Mouse (Mus musculus) limb, embryonic 14.5 days (tissue): ENCODE results near the gene Camta1. TPM values are rescaled to one million over a fixed set of nuclear protein-coding genes. Genes with fewer than 3 reads are reported as not detected.

ENCODE experiments used
- ATAC-seq: fragments of 200-750 bp; cut with Nextera tagmentation; 2 replicates; pipeline ENCODE4 v1.8.0; 2017; ENCODE audit warnings: low read depth, moderate number of reproducible peaks, moderate TSS enrichment; ENCODE audit not compliant: low FRiP score
- DNase-seq: peaks from one replicate; pipeline ENCODE4 v3.0.0-alpha.2; 2015; ENCODE audit warnings: low spot score
- H3K27ac ChIP-seq: fragments of 300-500 bp; sonication (generic); replicated peaks from 2 replicates; pipeline ENCODE4 v1.5.1; 2014; ENCODE audit warnings: low read depth, mild to moderate bottlenecking, low read length, moderate library complexity, mixed read lengths
- H3K27me3 ChIP-seq: fragments of 300-500 bp; sonication (generic); 2 replicates; pipeline ENCODE4 v1.6.1; 2014; ENCODE audit warnings: low read length, mixed read lengths; ENCODE audit not compliant: control insufficient read depth, insufficient read depth
- H3K36me3 ChIP-seq: fragments of 300-500 bp; sonication (generic); 2 replicates; pipeline ENCODE4 v1.6.1; 2014; ENCODE audit warnings: mild to moderate bottlenecking, low read length, moderate library complexity, mixed read lengths; ENCODE audit not compliant: control insufficient read depth, insufficient read depth
- H3K4me1 ChIP-seq: fragments of 300-500 bp; sonication (generic); 2 replicates; pipeline ENCODE4 v1.6.1; 2014; ENCODE audit warnings: antibody characterized with exemption, low read length, mixed read lengths; ENCODE audit not compliant: control insufficient read depth, insufficient read depth
- H3K4me2 ChIP-seq: fragments of 300-500 bp; sonication (generic); replicated peaks from 2 replicates; pipeline ENCODE4 v1.6.1; 2014; ENCODE audit warnings: low read depth, mild to moderate bottlenecking, low read length, moderate library complexity; ENCODE audit not compliant: severe bottlenecking
- H3K4me3 ChIP-seq: fragments of 300-500 bp; sonication (generic); replicated peaks from 2 replicates; pipeline ENCODE4 v1.5.1; 2014; ENCODE audit warnings: low read length
- H3K9ac ChIP-seq: fragments of 300-500 bp; sonication (generic); 2 replicates; pipeline ENCODE4 v1.6.1; 2014; ENCODE audit warnings: mild to moderate bottlenecking, low read depth, low read length, moderate library complexity; ENCODE audit not compliant: severe bottlenecking
- H3K9me3 ChIP-seq: fragments of 300-500 bp; sonication (generic); 2 replicates; pipeline ENCODE4 v1.6.1; 2016; ENCODE audit warnings: low read length; ENCODE audit not compliant: control insufficient read depth
- POLR2A ChIP-seq: fragments of 200-500 bp; IDR thresholded peaks from 2 replicates; pipeline ENCODE4 v1.8.0; 2012; ENCODE audit warnings: inconsistent platforms, mild to moderate bottlenecking, moderate library complexity, borderline replicate concordance; ENCODE audit not compliant: insufficient read depth, insufficient read length; ENCODE audit errors: extremely low read depth
- WGBS: fragments of 180-500 bp; shearing (Covaris S2); extraction: QIAGEN DNeasy Blood & Tissue Kit; methylation state at CpG from one replicate; pipeline ENCODE4 v1.1.7; 2014; 5-methylcytosine and 5-hydroxymethylcytosine counted together
- polyA plus RNA-seq, 2 experiments: library from polyadenylated mRNA; depleted of rRNA in 1 of 2; stranded (reverse) in 1 of 2; unstranded in 1 of 2; fragments of >200 nt; fragmentation: Nextera tagmentation in 1 of 2; extraction: Ambion mirVana in 1 of 2; gene quantifications; 2 replicates each; pipeline versions ENCODE4 v1.2.1 to v1.2.3; 2012 to 2014

Camta1 gene
- polyA plus RNA-seq, 2 experiments: 28.6 to 78.8 TPM

- H3K9me3 ChIP-seq: no peaks in the 10 kb centered on the region
- ATAC-seq (no peak), DNase-seq (no peak)
- no peaks in the 10 kb centered on the region; the same call in 1 of the 2 replicates for H3K27me3 ChIP-seq
- no peak overlapping the region for H3K27ac ChIP-seq
- 46% methylated on average over 14 of the region's 14 CpGs for WGBS
- H3K4me2 ChIP-seq: no peak overlapping the region
- no peaks in the 10 kb centered on the region for H3K36me3 ChIP-seq
- no peak for TF ChIP-seq POLR2A
- no peak overlapping the region for H3K9ac ChIP-seq
- H3K4me3 ChIP-seq: no peak overlapping the region
- 0 out of 2 replicates have a peak, but pooled peaks cover 2% of the 10 kb centered on the region for H3K4me1 ChIP-seq
Measured at GRCm38 (mm10) chr4:151902689-151903241, 41.1 kb upstream of the Camta1 start.

DNA sequence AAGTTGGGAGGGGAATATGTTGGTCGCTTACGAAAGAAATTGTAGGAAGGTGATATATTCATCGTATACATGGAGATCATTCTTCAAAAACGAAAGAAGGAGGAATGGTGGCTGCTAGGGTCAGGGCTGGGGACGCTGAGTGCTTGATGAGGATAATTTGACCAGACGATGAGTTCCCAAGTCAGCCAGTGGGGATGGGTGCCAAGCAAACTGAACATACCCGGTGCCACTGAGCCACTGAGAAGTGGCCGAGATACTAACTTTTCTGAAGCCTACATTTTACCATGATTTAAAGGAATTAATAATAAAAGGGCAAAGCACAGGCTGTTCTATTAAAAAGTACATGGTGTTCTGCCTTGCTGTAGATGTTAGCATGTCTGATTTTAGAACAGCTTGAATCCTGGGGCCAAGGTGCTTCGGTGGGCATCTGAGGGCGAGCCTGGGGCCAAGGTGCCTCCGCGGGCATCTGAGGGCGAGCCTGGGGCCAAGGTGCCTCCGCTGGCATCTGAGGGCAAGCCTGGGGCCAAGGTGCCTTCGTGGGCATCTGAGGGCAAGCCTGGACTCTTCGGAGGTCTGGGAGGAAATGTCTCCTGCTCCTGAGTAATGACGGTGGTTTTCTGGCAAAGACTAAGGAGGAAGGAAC is 40.5 kb upstream of the Camta1 start:
- Histone ChIP-seq H3K9ac (no peak overlapping the region), H3K27me3 (no peaks in the 10 kb centered on the region; the same call in 1 of the 2 replicates), H3K4me1 (0 out of 2 replicates have a peak, but pooled peaks cover 2% of the 10 kb centered on the region), H3K9me3 (no peaks in the 10 kb centered on the region), H3K27ac (no peak overlapping the region), H3K4me3 (no peak overlapping the region), H3K4me2 (no peak overlapping the region), H3K36me3 (no peaks in the 10 kb centered on the region)
- DNase-seq (no peak), ATAC-seq (no peak)
- 82% methylated on average over 17 of the region's 17 CpGs for WGBS
- no peak for TF ChIP-seq POLR2A

DNA sequence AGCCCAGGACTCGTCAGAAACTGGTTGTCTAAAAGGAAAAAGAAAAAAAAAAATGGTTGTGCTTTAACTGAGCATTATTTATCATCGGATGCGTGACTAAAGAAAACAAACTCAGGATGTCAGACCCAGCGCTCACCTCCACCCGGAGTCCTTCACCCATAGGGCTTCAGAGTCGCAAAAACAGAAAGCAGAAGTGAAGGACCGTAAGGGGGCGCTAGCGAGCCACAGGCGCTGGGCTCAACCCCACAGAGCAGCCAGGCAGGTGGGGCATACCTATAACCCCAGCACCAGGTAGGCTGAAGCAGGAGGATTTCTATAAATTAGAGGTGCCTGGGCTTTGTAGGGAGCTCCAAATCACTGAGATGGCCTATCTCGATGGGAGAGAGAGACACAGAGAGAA is 39.7 kb upstream of the Camta1 start:
- Histone ChIP-seq H3K4me1 (0 out of 2 replicates have a peak, but pooled peaks cover 2% of the 10 kb centered on the region), H3K4me2 (no peak overlapping the region), H3K4me3 (no peak overlapping the region), H3K9ac (no peak overlapping the region), H3K36me3 (no peaks in the 10 kb centered on the region), H3K9me3 (no peaks in the 10 kb centered on the region), H3K27ac (no peak overlapping the region), H3K27me3 (no peaks in the 10 kb centered on the region; the same call in 1 of the 2 replicates)
- ATAC-seq (no peak), DNase-seq (no peak)
- no peak for TF ChIP-seq POLR2A
- 63% methylated on average over 11 of the region's 11 CpGs for WGBS

DNA sequence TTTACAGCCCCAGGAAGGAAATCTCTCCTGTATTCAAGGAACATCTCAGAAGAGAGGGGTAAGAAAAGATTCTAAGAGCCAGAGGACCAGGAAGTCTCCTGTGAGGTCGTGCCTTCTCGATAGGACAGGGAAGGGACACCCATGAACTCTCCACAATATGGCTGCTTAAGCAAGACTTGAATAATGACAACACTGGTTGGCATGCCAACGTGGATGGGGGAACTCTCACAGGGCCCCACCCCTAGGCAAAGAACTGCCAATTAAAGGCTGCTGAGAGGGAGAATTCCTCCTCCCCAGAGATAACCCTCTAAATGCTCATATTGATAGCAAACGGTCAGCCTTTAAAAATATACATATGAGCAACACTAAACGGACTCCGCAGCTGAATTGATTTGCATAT is 39.1 kb upstream of the Camta1 start:
- H3K9me3 ChIP-seq: 0 out of 2 replicates have a peak, but pooled peaks cover under 1% of the 10 kb centered on the region
- H3K27me3 ChIP-seq: no peaks in the 10 kb centered on the region; the same call in 1 of the 2 replicates
- H3K9ac ChIP-seq: no peak overlapping the region
- H3K4me1 ChIP-seq: 0 out of 2 replicates have a peak, but pooled peaks cover 2% of the 10 kb centered on the region
- no peak for DNase-seq
- 82% methylated on average over 6 of the region's 6 CpGs for WGBS
- no peak for TF ChIP-seq POLR2A
- H3K27ac ChIP-seq: no peak overlapping the region
- no peaks in the 10 kb centered on the region for H3K36me3 ChIP-seq
- H3K4me3 ChIP-seq: no peak overlapping the region
- no peak overlapping the region for H3K4me2 ChIP-seq
- no peak for ATAC-seq

DNA sequence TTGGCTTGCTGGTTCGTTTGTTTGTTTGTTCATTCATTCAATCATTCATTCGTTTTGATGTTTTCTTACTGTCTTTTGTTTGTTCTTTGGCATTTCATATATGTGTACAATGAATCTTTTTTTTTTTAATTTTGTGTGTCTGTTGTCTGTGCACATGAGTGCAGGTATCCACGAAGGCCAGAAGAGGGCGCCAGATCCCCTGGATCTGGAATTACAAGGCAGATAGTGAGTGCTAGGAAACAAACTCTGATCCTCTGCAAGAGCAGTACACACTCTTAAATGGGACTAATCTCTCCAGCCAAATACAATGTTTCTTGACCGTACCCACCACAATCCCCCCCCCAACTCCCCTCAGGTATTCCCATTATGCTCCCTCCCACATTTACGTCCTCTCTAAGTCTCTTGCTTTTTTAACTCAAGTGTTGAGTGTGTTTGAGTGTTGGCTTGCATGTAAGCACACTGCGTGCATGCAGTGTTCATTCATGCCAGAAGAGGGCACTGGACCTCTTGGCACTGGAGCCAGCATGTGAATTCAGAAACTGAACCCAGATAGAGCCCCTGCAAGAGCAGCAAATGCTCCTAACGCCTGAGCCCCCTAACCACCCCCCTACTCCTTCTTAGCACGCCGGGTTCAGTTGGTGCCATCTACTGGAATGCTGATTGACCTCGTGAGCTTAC is 38.2 kb upstream of the Camta1 start:
- H3K27me3 ChIP-seq: no peaks in the 10 kb centered on the region; the same call in 1 of the 2 replicates
- ATAC-seq: no peak
- whole genome bisulfite sequencing: 69% methylated on average over 11 of the region's 11 CpGs
- H3K36me3 ChIP-seq: no peaks in the 10 kb centered on the region
- no peak overlapping the region for H3K4me3 ChIP-seq
- H3K9me3 ChIP-seq: 0 out of 2 replicates have a peak, but pooled peaks cover 3% of the 10 kb centered on the region
- H3K4me2 ChIP-seq: no peak overlapping the region
- H3K9ac ChIP-seq: no peak overlapping the region
- no peak for DNase-seq
- TF ChIP-seq POLR2A: no peak
- no peak overlapping the region for H3K27ac ChIP-seq
- H3K4me1 ChIP-seq: 0 out of 2 replicates have a peak, but pooled peaks cover 2% of the 10 kb centered on the region
